Mouse (Mus musculus) cerebellum, adult 2 months (tissue): Measurements from ENCODE around the gene Samd11.

ENCODE experiments used
- CTCF ChIP-seq: fragments of 200-500 bp; IDR thresholded peaks from 2 replicates; pipeline ENCODE4 v1.5.1; 2011; ENCODE audit warnings: low read depth, mild to moderate bottlenecking, control low read depth, low read length, moderate library complexity, borderline replicate concordance; ENCODE audit not compliant: insufficient read depth
- POLR2A ChIP-seq: fragments of 200-500 bp; IDR thresholded peaks from 2 replicates; pipeline ENCODE4 v1.6.1; 2011; ENCODE audit warnings: low read length, control low read depth, borderline replicate concordance; ENCODE audit not compliant: insufficient read depth

DNA sequence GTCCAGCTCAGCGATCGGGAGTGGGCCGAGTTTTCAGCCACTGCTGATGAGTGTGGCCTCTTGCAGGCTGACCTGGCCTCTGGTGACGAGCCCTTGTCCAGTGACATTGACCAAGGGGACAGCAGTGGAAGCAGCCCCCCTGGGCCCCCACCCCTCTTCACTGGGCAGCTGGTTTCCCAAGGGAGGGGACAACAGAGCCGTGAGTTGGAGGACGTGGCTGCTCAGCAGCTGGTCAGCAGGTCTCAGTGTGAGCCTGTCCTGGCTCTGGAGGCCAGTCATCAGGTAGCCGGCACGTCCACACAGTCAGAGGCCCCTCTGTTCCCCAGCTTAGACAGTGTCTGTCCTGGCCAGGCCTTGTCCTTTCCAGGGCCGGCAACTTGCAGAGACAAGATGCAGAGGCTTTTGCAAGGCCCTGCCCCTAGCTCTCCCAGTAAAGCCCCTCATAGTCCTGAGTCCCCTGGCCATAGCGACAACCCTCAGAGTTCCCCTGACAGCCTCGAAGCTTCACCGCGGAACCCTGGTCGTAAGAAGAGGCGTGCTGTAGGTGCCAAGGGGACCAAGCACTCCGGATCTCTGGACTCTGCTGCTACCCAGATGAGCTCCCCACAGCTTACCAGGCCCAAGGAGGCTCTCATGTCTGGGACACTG lies 38.3 kb downstream of the Samd11 start:
- no peak for TF ChIP-seq CTCF
- TF ChIP-seq POLR2A: no peak
